8 mouse cellular contexts compared by ENCODE assay signal in genomic region chr13:21749387-21750158, GRCm38 (mm10). TPM values are rescaled to one million over a fixed set of nuclear protein-coding genes. Genes with fewer than 3 reads are reported as not detected.
DNase-seq lines count a peak whose midpoint lies in the region; ATAC-seq and TF ChIP-seq lines count a peak whose summit lies in the region.

No protein-coding gene starts in this region.

- H3K9me3 ChIP-seq in erythroblast, embryonic 14.5 days (ENCODE audit: control insufficient read depth, low read length), result no peaks in the 10 kb centered on the region
- no peaks in the 10 kb centered on the region for H3K9me3 ChIP-seq in E14TG2a.4 (ENCODE audit: low read length)
- H3K9me3 ChIP-seq in limb, embryonic 15.5 days, result no peaks in the 10 kb centered on the region

- H3K27me3 ChIP-seq in erythroblast, embryonic 14.5 days (ENCODE audit: control insufficient read depth), result no peaks in the 10 kb centered on the region
- no peaks in the 10 kb centered on the region for H3K27me3 ChIP-seq in E14TG2a.4 (ENCODE audit: insufficient read depth, low read length)
- H3K27me3 ChIP-seq in limb, embryonic 15.5 days, result no peaks in the 10 kb centered on the region

- ATAC-seq in erythroblast, adult 5-6 weeks (replicated peaks; ENCODE audit: low FRiP score, poor library complexity, severe bottlenecking), result no peak
- no peak for ATAC-seq in limb, embryonic 15.5 days (ENCODE audit: insufficient number of reproducible peaks, low FRiP score, low TSS enrichment, low read depth)

- peak overlapping the region; percentile 53 for H3K4me2 ChIP-seq in limb, embryonic 15.5 days

- WGBS in limb, embryonic 15.5 days, result 6% methylated on average over 5 of the region's 5 CpGs

- DNase-seq in retina, postnatal 1 day, result peak; percentile 63
- no peak for DNase-seq in left cerebral cortex, adult 11 months (ENCODE audit: low spot score)
- DNase-seq in frontal cortex, postnatal 25 days (ENCODE audit: low spot score in 2 of 2), result no peak

- H3K36me3 ChIP-seq in erythroblast, embryonic 14.5 days (ENCODE audit: control insufficient read depth), result peaks cover 36% of the 10 kb centered on the region
- peaks cover 6% of the 10 kb centered on the region for H3K36me3 ChIP-seq in E14TG2a.4 (ENCODE audit: insufficient read depth, low read length)
- no peaks in the 10 kb centered on the region for H3K36me3 ChIP-seq in limb, embryonic 15.5 days

- peak overlapping the region; percentile 13; the same call in 1 of the 2 replicates for H3K27ac ChIP-seq in embryonic fibroblast, embryonic 13.5 days (ENCODE audit: insufficient read depth, low read length)
- H3K27ac ChIP-seq in limb, embryonic 15.5 days, result peak overlapping the region; percentile 94

- peak overlapping the region; percentile 23 for H3K9ac ChIP-seq in limb, embryonic 15.5 days

- TF ChIP-seq POLR2A in embryonic fibroblast, embryonic 13.5 days (IDR thresholded peaks at IDR 0.05; ENCODE audit: low read depth, low read length), result peak; percentile 75

- H3K4me3 ChIP-seq in erythroblast, embryonic 14.5 days (replicated peaks), result peak overlapping the region; percentile 68
- H3K4me3 ChIP-seq in E14TG2a.4 (replicated peaks; ENCODE audit: low read length), result peak overlapping the region; percentile 77
- H3K4me3 ChIP-seq in embryonic fibroblast, embryonic 13.5 days (ENCODE audit: insufficient read depth, low read length), result peak overlapping the region; percentile 57
- peak overlapping the region; percentile 47 for H3K4me3 ChIP-seq in limb, embryonic 15.5 days

- peaks cover 59% of the 10 kb centered on the region for H3K4me1 ChIP-seq in erythroblast, embryonic 14.5 days (ENCODE audit: control insufficient read depth)
- H3K4me1 ChIP-seq in E14TG2a.4 (replicated peaks; ENCODE audit: low read depth, low read length), result peaks cover 29% of the 10 kb centered on the region
- H3K4me1 ChIP-seq in embryonic fibroblast, embryonic 13.5 days (ENCODE audit: control insufficient read depth, insufficient read depth, low read length), result peaks cover 8% of the 10 kb centered on the region
- H3K4me1 ChIP-seq in limb, embryonic 15.5 days, result peaks cover 20% of the 10 kb centered on the region

- no peak for TF ChIP-seq CTCF in E14TG2a.4 (conservative IDR thresholded peaks at IDR 0.05; ENCODE audit: low read length)
- TF ChIP-seq CTCF in embryonic fibroblast, embryonic 13.5 days (IDR thresholded peaks at IDR 0.05; ENCODE audit: borderline replicate concordance, insufficient read depth, low read length), result no peak

RNA-seq across cellular contexts. Expression of gene Hist1h4k, which starts 0.7 kb away (rescaled TPM):
- 23.3 and 64.1 TPM in 2 replicates for polyA plus RNA-seq in erythroblast, embryonic 14.5 days (2012)
- 10.4 and 16.9 TPM in 2 replicates for total RNA-seq in erythroblast, adult 5-6 weeks (2015; ENCODE audit: low replicate concordance)
- 714 and 903 TPM in 2 replicates for total RNA-seq in erythroblast, adult 5-6 weeks (2017; ENCODE audit: low replicate concordance)
- polyA plus RNA-seq in embryonic fibroblast, embryonic 13.5 days (2011; ENCODE audit: insufficient read length, low read depth, missing spikeins), result 1.9 and 7.3 TPM in 2 replicates
- polyA plus RNA-seq in limb, embryonic 15.5 days (2015; fragmentation: Nextera tagmentation; extraction: Ambion mirVana), result 4.1 TPM in 1 of 2 replicates, not detected in the other

RNA-seq across cellular contexts. Expression of gene Hist1h2ak, which starts 4.1 kb away (rescaled TPM):
- 57.8 and 123 TPM in 2 replicates for polyA plus RNA-seq in erythroblast, embryonic 14.5 days (2012)
- 39.2 and 75.4 TPM in 2 replicates for total RNA-seq in erythroblast, adult 5-6 weeks (2015; ENCODE audit: low replicate concordance)
- total RNA-seq in erythroblast, adult 5-6 weeks (2017; ENCODE audit: low replicate concordance), result 730 and 899 TPM in 2 replicates
- polyA plus RNA-seq in embryonic fibroblast, embryonic 13.5 days (2011; ENCODE audit: insufficient read length, low read depth, missing spikeins), result 5.3 TPM in 1 of 2 replicates, not detected in the other
- polyA plus RNA-seq in limb, embryonic 15.5 days (2015; fragmentation: Nextera tagmentation; extraction: Ambion mirVana), result 11.6 and 26.1 TPM in 2 replicates

RNA-seq across cellular contexts. Expression of gene Hist1h2bn, which starts 4.3 kb away (rescaled TPM):
- 2.7 and 5.2 TPM in 2 replicates for polyA plus RNA-seq in erythroblast, embryonic 14.5 days (2012)
- total RNA-seq in erythroblast, adult 5-6 weeks (2015; ENCODE audit: low replicate concordance), result 229 and 365 TPM in 2 replicates
- 952 and 1,236 TPM in 2 replicates for total RNA-seq in erythroblast, adult 5-6 weeks (2017; ENCODE audit: low replicate concordance)
- 2.4 and 9.6 TPM in 2 replicates for polyA plus RNA-seq in embryonic fibroblast, embryonic 13.5 days (2011; ENCODE audit: insufficient read length, low read depth, missing spikeins)
- 4.2 TPM in 1 of 2 replicates, not detected in the other for polyA plus RNA-seq in limb, embryonic 15.5 days (2015; fragmentation: Nextera tagmentation; extraction: Ambion mirVana)

RNA-seq across cellular contexts. Expression of gene Hist1h4j, which starts 14.7 kb away (rescaled TPM):
- polyA plus RNA-seq in erythroblast, embryonic 14.5 days (2012), result 1.3 and 2.7 TPM in 2 replicates
- not detected in 2 replicates for total RNA-seq in erythroblast, adult 5-6 weeks (2015; ENCODE audit: low replicate concordance)
- 148 and 152 TPM in 2 replicates for total RNA-seq in erythroblast, adult 5-6 weeks (2017; ENCODE audit: low replicate concordance)
- 2.6 and 4.1 TPM in 2 replicates for polyA plus RNA-seq in embryonic fibroblast, embryonic 13.5 days (2011; ENCODE audit: insufficient read length, low read depth, missing spikeins)
- 1.1 and 1.2 TPM in 2 replicates for polyA plus RNA-seq in limb, embryonic 15.5 days (2015; fragmentation: Nextera tagmentation; extraction: Ambion mirVana)

RNA-seq across cellular contexts. Expression of gene Hist1h2bm, which starts 27.7 kb away (rescaled TPM):
- polyA plus RNA-seq in erythroblast, embryonic 14.5 days (2012), result 1.8 and 3.9 TPM in 2 replicates
- 65.8 and 82.8 TPM in 2 replicates for total RNA-seq in erythroblast, adult 5-6 weeks (2015; ENCODE audit: low replicate concordance)
- 254 and 277 TPM in 2 replicates for total RNA-seq in erythroblast, adult 5-6 weeks (2017; ENCODE audit: low replicate concordance)
- 5.5 and 9.1 TPM in 2 replicates for polyA plus RNA-seq in embryonic fibroblast, embryonic 13.5 days (2011; ENCODE audit: insufficient read length, low read depth, missing spikeins)
- polyA plus RNA-seq in limb, embryonic 15.5 days (2015; fragmentation: Nextera tagmentation; extraction: Ambion mirVana), result 2.5 and 4.5 TPM in 2 replicates
